Mouse (Mus musculus) splenic B cell, adult 2 months (primary cell): ENCODE measurements at regions not wholly inside any gene's neighbourhood (a gene's known extent, or its start where the extent isn't known, plus 50 kb on each side); places are given as distances from the start of the nearest gene placed in this dataset.

ENCODE experiments used
- DNase-seq: peaks from one replicate; pipeline ENCODE4 v3.0.0-alpha.2; 2011; ENCODE audit warnings: low read depth, low spot score
- H3K27me3 ChIP-seq: 2 replicates; pipeline ENCODE4 v1.6.1; 2012; ENCODE audit warnings: mild to moderate bottlenecking, low read length, moderate library complexity, mixed read lengths; ENCODE audit not compliant: control insufficient read depth, poor library complexity, insufficient read depth, severe bottlenecking
- H3K36me3 ChIP-seq: 2 replicates; pipeline ENCODE4 v1.6.1; 2012; ENCODE audit warnings: mild to moderate bottlenecking, low read length, moderate library complexity, mixed read lengths; ENCODE audit not compliant: control insufficient read depth, poor library complexity, insufficient read depth, severe bottlenecking

GRCm38 (mm10) chr13:107676310-107677090 lies 367.7 kb upstream of the Smim15 start:
- no peak for DNase-seq
- H3K36me3 ChIP-seq = no peaks in the 10 kb centered on the region
- H3K27me3 ChIP-seq = no peaks in the 10 kb centered on the region

DNA sequence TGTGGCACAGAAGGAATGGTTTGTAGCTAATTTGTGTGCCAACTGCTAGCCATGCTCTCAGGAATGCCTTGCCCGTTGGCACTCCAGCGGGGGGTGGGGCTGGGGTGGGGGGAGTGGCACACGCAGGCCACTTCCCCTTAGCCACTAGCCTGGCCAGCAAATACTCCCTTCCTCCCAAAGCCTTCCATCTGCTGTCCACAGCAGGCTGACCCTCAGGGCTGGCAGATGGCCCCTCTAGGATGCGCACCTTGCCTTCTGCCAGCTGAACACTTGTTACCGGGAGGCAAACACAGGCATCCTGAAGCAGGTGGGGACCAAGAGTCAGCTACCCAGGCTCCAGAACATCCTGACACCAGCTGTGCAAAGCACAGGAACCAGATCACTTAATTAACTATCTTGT lies 372.1 kb upstream of the Smim15 start:
- Histone ChIP-seq H3K36me3 (no peaks in the 10 kb centered on the region), H3K27me3 (no peaks in the 10 kb centered on the region)
- DNase-seq = no peak

DNA sequence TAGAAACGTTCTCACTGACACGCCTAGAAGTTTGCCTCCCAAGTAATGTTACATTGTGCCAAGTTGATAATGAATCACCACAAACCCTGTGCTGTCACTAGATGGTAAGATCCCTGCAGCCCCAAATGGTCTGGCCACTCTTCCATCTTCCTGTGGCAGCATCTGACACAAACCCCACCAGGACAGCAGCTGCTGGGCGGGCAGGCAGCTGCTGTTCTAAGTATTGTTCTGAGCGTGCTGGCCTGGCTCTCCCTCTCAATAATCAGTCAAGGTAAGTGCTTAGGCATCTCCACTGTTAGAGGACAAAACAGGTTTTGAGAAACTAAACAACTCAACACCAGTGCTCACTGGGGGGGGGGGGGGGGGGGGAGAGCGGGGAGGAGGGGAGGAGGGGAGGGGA lies 375.7 kb upstream of the Smim15 start:
- no peaks in the 10 kb centered on the region for H3K27me3 ChIP-seq
- H3K36me3 ChIP-seq = no peaks in the 10 kb centered on the region

GRCm38 (mm10) chr13:107665775-107666174 lies 378.5 kb upstream of the Smim15 start:
- no peaks in the 10 kb centered on the region for H3K27me3 ChIP-seq
- no peaks in the 10 kb centered on the region for H3K36me3 ChIP-seq
- DNase-seq = no peak

More for the DNA sequence above, 375.7 kb upstream of the Smim15 start:
- DNase-seq = no peak

DNA sequence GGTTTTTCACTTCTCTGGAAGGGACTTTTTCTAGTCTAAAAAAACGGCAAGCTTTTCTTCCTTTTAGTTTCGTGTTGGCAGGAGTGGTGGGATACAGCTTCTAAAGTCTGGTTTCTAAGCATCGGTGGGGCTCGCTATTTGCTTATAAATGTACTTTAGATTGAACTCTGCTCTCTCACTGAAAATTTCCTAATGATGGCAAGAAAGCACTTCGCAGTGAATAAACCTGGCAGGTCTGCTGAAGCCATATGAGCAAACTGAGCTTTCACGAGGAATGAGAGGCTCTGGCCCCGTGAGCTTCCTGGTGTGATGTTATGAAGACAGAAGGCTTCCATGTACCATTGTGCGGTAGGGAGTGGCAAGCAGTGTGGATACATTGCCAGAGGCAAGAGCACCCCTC lies 380.0 kb upstream of the Smim15 start:
- Histone ChIP-seq H3K36me3 (no peaks in the 10 kb centered on the region), H3K27me3 (no peaks in the 10 kb centered on the region)
- DNase-seq = no peak

DNA sequence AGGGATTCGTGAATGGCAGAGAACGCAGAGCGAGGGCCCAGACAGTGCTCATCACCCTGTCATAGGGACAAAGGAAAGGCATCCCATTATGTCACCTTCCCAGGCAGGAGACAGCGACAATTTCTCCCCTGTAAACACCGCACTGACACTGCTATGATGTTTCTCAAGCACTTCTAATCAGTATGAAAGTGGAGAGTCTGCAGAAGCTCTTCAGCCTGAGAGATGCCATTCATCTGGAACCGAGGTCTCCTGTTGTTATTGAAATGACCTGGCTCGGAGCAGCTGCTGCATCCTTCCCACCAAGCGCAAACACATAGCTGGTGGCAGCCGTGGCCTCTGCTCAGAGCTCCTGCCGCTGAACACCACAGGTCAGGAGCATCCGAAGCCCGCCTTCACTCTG lies 380.5 kb upstream of the Smim15 start:
- DNase-seq = no peak
- no peaks in the 10 kb centered on the region for H3K36me3 ChIP-seq
- H3K27me3 ChIP-seq = no peaks in the 10 kb centered on the region

GRCm38 (mm10) chr13:107661414-107661813 lies 382.8 kb upstream of the Smim15 start:
- Histone ChIP-seq H3K27me3 (no peaks in the 10 kb centered on the region), H3K36me3 (no peaks in the 10 kb centered on the region)
- no peak for DNase-seq

- DNase-seq = no peak
- H3K27me3 ChIP-seq = no peaks in the 10 kb centered on the region
- H3K36me3 ChIP-seq = no peaks in the 10 kb centered on the region
These were observed 398.2 kb upstream of the Smim15 start for GRCm38 (mm10) chr13:107645865-107646645.

GRCm38 (mm10) chr13:107645121-107645864 lies 399.0 kb upstream of the Smim15 start:
- no peaks in the 10 kb centered on the region for H3K27me3 ChIP-seq
- no peaks in the 10 kb centered on the region for H3K36me3 ChIP-seq
- DNase-seq = no peak

- Histone ChIP-seq H3K36me3 (no peaks in the 10 kb centered on the region), H3K27me3 (no peaks in the 10 kb centered on the region)
- no peak for DNase-seq
These were observed 399.5 kb upstream of the Smim15 start for GRCm38 (mm10) chr13:107644705-107645104.

- Histone ChIP-seq H3K36me3 (no peaks in the 10 kb centered on the region), H3K27me3 (no peaks in the 10 kb centered on the region)
- DNase-seq = no peak
These were observed 402.2 kb upstream of the Smim15 start for GRCm38 (mm10) chr13:107641926-107642657.

DNA sequence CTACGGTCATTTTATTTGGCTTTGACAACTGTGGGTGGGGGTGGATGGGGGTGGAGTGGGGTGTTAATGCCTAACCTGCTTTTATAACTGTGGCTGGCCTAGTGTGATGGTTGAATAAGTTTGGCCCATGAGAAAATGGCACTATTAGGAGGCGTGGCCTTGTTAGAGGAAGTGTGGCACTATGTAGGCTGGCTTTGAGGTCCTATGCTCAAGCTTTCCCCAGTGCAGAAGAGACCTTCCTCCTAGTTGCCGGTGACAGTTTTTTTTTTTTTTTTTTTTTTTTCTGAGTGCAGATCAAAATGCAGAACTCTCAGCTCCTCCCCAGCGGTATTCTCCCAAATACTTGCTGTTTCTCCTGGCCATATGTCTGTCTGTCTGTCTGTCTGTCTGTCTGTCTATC lies 404.6 kb upstream of the Smim15 start:
- Histone ChIP-seq H3K36me3 (no peaks in the 10 kb centered on the region), H3K27me3 (no peaks in the 10 kb centered on the region)
- no peak for DNase-seq

GRCm38 (mm10) chr13:107637269-107637668 lies 407.0 kb upstream of the Smim15 start:
- no peak for DNase-seq
- Histone ChIP-seq H3K27me3 (no peaks in the 10 kb centered on the region), H3K36me3 (no peaks in the 10 kb centered on the region)

GRCm38 (mm10) chr13:107635114-107635513 lies 409.1 kb upstream of the Smim15 start:
- no peaks in the 10 kb centered on the region for H3K36me3 ChIP-seq
- no peaks in the 10 kb centered on the region for H3K27me3 ChIP-seq
- no peak for DNase-seq
